Mouse (Mus musculus): ENCODE data around the gene Rcor2.
A peak's percentile ranks its signal among the peaks of the same experiment; 100 is the strongest.

Rcor2 gene

GRCm38 (mm10) chr19:7295071-7295658, 28.0 kb downstream of the Rcor2 start:
- DNase-seq = peak; percentile 78

- no peak for DNase-seq
These were observed 28.8 kb downstream of the Rcor2 start for GRCm38 (mm10) chr19:7295959-7296358.

GRCm38 (mm10) chr19:7299052-7299451, 31.9 kb downstream of the Rcor2 start:
- no peak for DNase-seq

- no peak for DNase-seq
These were observed 33.0 kb downstream of the Rcor2 start for GRCm38 (mm10) chr19:7300078-7300477.

- DNase-seq = no peak
These were observed 34.7 kb downstream of the Rcor2 start for GRCm38 (mm10) chr19:7301647-7302492.

- peak; percentile 61 for DNase-seq
These were observed 35.3 kb downstream of the Rcor2 start for GRCm38 (mm10) chr19:7302493-7302797.

- DNase-seq = no peak
These were observed 36.7 kb downstream of the Rcor2 start for GRCm38 (mm10) chr19:7303796-7304195.

- DNase-seq = no peak
These were observed 37.7 kb downstream of the Rcor2 start for GRCm38 (mm10) chr19:7304801-7305200.

- peak; percentile 74 for DNase-seq
These were observed 38.5 kb downstream of the Rcor2 start for GRCm38 (mm10) chr19:7305380-7306310.

- DNase-seq = peak; percentile 54
These were observed 39.8 kb downstream of the Rcor2 start for GRCm38 (mm10) chr19:7306968-7307367.

GRCm38 (mm10) chr19:7307995-7308770, 41.1 kb downstream of the Rcor2 start:
- peak; percentile 83 for DNase-seq

- peak; percentile 69 for DNase-seq
These were observed 42.7 kb downstream of the Rcor2 start for GRCm38 (mm10) chr19:7309738-7310330.

GRCm38 (mm10) chr19:7310704-7311103, 43.6 kb downstream of the Rcor2 start:
- peak; percentile 77 for DNase-seq

GRCm38 (mm10) chr19:7311306-7311705, 44.2 kb downstream of the Rcor2 start:
- no peak for DNase-seq

- DNase-seq = no peak
These were observed 46.5 kb downstream of the Rcor2 start for GRCm38 (mm10) chr19:7313660-7314059.

GRCm38 (mm10) chr19:7314976-7315586, 48.0 kb downstream of the Rcor2 start:
- no peak for DNase-seq

- DNase-seq = no peak
These were observed 48.5 kb downstream of the Rcor2 start for GRCm38 (mm10) chr19:7315587-7315984.

- DNase-seq = no peak
These were observed 49.7 kb downstream of the Rcor2 start for GRCm38 (mm10) chr19:7316822-7317221.

- no peak for DNase-seq
These were observed 50.6 kb downstream of the Rcor2 start for GRCm38 (mm10) chr19:7317716-7318115.

- DNase-seq = no peak
These were observed 53.1 kb downstream of the Rcor2 start for GRCm38 (mm10) chr19:7320181-7320580.

- no peak for DNase-seq
These were observed 54.3 kb downstream of the Rcor2 start for GRCm38 (mm10) chr19:7321391-7321790.

Measured in kidney, adult 18-20 months (tissue).